Mouse (Mus musculus): Measurements from ENCODE around the gene Ap2a1. TPM values are rescaled to one million over a fixed set of nuclear protein-coding genes. Genes with fewer than 3 reads are reported as not detected.

Gene Ap2a1
- total RNA-seq, 1 experiment, result 82.5 TPM

DNA sequence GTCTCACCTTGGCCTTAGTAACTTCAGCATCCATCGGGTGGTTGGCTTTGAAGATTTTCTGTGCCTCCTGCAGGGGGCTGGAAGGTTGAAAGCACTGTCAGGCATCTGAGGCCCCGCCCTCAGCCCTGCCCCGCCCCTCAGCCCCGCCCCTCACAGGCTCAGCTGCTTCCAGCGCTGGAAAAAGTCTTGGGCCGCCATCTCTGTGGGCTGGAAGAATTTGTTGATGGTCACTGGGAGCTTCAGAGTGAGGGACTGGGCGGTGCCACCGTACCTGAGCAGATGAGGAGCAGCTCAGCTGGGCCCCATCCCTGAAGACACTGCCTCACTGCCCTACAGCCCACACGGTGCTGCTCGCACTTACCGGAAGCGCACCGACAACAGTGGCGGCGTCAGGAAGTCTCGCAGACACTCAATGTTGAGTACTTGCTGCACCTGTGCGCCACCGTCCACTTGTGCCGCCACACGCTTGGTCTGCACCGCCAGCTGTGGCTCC, 28.0 kb downstream of the Ap2a1 start:
- TF ChIP-seq CHD2 (IDR thresholded peaks at IDR 0.05; ENCODE audit: low read depth, low read length) (no peak), MAFK (IDR thresholded peaks at IDR 0.05; ENCODE audit: insufficient read depth, low read depth, low read length) (no peak), ZC3H11A (IDR thresholded peaks at IDR 0.05; ENCODE audit: borderline replicate concordance, low read depth, low read length) (no peak), ZNF384 (IDR thresholded peaks at IDR 0.05; ENCODE audit: low read depth, low read length) (no peak), HCFC1 (IDR thresholded peaks at IDR 0.05; ENCODE audit: borderline replicate concordance, insufficient read depth, low read length) (no peak)
- Histone ChIP-seq H3K4me1 (ENCODE audit: control insufficient read depth in 2 of 2, insufficient read depth in 2 of 2, low read length in 2 of 2, poor library complexity in 1 of 2) (peaks cover 0 to 10% of the 10 kb centered on the region in 2 experiments; a peak in 1 of 4 replicates), H3K9ac (ENCODE audit: insufficient read depth, low read depth, low read length, poor library complexity, severe bottlenecking) (peak overlapping the region; percentile 63; the same call in 1 of the 2 replicates), H3K4me3 (ENCODE audit: insufficient read depth in 1 of 2, low read depth in 1 of 2, low read length in 2 of 2, poor library complexity in 1 of 2, severe bottlenecking in 1 of 2) (peak overlapping the region; percentile 53 to 58), H3K9me3 (ENCODE audit: control insufficient read depth, insufficient read depth, low read depth, low read length) (no peaks in the 10 kb centered on the region), H3K36me3 (ENCODE audit: control insufficient read depth, insufficient read depth, low read length, poor library complexity, severe bottlenecking) (peaks cover 43% of the 10 kb centered on the region), H3K27ac (ENCODE audit: insufficient read depth, low read depth, low read length, poor library complexity, severe bottlenecking) (no peak overlapping the region)
- in situ Hi-C loops (cut with MboI; ENCODE audit: low sequenced_read_pairs in 2 of 2, unreplicated experiment in 2 of 2), result no loop called here
- peak; percentile 64 for DNase-seq (ENCODE audit: low read depth, low spot score)

DNA sequence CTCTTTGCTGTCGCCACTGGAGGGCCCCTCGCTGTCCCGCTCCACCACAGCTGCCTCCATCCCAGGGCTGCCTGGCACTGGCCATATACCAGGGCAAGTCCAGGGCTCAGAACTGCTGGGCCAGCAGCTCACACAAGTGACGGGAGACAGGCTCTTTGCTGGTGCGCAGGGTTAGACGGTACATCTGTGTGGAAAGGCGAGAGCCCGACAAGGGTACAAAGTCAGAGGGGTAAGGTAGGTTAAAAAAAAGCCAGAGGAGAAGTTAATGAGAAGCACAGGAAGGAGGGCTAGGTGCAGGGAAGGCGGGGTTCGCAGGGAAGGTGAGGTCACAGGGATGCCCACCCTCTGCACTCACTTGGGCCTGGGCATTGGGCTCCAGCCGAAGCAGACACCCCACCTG, 28.7 kb downstream of the Ap2a1 start:
- H3K4me1 ChIP-seq (ENCODE audit: control insufficient read depth in 2 of 2, insufficient read depth in 2 of 2, low read length in 2 of 2, poor library complexity in 1 of 2), result peaks cover 0 to 10% of the 10 kb centered on the region in 2 experiments; a peak in 1 of 4 replicates

GRCm38 (mm10) chr7:44898607-44899006, 30.7 kb downstream of the Ap2a1 start:
- Histone ChIP-seq H3K27ac (ENCODE audit: insufficient read depth, low read depth, low read length, poor library complexity, severe bottlenecking) (no peak overlapping the region), H3K9me3 (ENCODE audit: control insufficient read depth, insufficient read depth, low read depth, low read length) (no peaks in the 10 kb centered on the region), H3K9ac (ENCODE audit: insufficient read depth, low read depth, low read length, poor library complexity, severe bottlenecking) (peak overlapping the region; percentile 17; the same call in 1 of the 2 replicates), H3K36me3 (ENCODE audit: control insufficient read depth, insufficient read depth, low read length, poor library complexity, severe bottlenecking) (peaks cover 24% of the 10 kb centered on the region), H3K4me1 (ENCODE audit: control insufficient read depth in 2 of 2, insufficient read depth in 2 of 2, low read length in 2 of 2, poor library complexity in 1 of 2) (peaks cover 0 to 10% of the 10 kb centered on the region in 2 experiments; a peak in 1 of 4 replicates), H3K4me3 (ENCODE audit: insufficient read depth in 1 of 2, low read depth in 1 of 2, low read length in 2 of 2, poor library complexity in 1 of 2, severe bottlenecking in 1 of 2) (peak overlapping the region; percentile 18 to 25; a peak in 2 of 4 replicates)
- TF ChIP-seq MAFK (IDR thresholded peaks at IDR 0.05; ENCODE audit: insufficient read depth, low read depth, low read length) (no peak), ZC3H11A (IDR thresholded peaks at IDR 0.05; ENCODE audit: borderline replicate concordance, low read depth, low read length) (no peak), CHD2 (IDR thresholded peaks at IDR 0.05; ENCODE audit: low read depth, low read length) (no peak), HCFC1 (IDR thresholded peaks at IDR 0.05; ENCODE audit: borderline replicate concordance, insufficient read depth, low read length) (no peak), ZNF384 (IDR thresholded peaks at IDR 0.05; ENCODE audit: low read depth, low read length) (no peak)
- peak; percentile 40 for DNase-seq (ENCODE audit: low read depth, low spot score)
- in situ Hi-C loops (cut with MboI; ENCODE audit: low sequenced_read_pairs in 2 of 2, unreplicated experiment in 2 of 2), result no loop called here

More for the DNA sequence above, 28.7 kb downstream of the Ap2a1 start:
- H3K36me3 ChIP-seq (ENCODE audit: control insufficient read depth, insufficient read depth, low read length, poor library complexity, severe bottlenecking), result peaks cover 37% of the 10 kb centered on the region
- in situ Hi-C loops (cut with MboI; ENCODE audit: low sequenced_read_pairs in 2 of 2, unreplicated experiment in 2 of 2), result no loop called here
- H3K9ac ChIP-seq (ENCODE audit: insufficient read depth, low read depth, low read length, poor library complexity, severe bottlenecking), result no peak overlapping the region
- no peaks in the 10 kb centered on the region for H3K9me3 ChIP-seq (ENCODE audit: control insufficient read depth, insufficient read depth, low read depth, low read length)
- no peak for DNase-seq (ENCODE audit: low read depth, low spot score)
- no peak for TF ChIP-seq MAFK (IDR thresholded peaks at IDR 0.05; ENCODE audit: insufficient read depth, low read depth, low read length)
- no peak for TF ChIP-seq ZNF384 (IDR thresholded peaks at IDR 0.05; ENCODE audit: low read depth, low read length)
- no peak for TF ChIP-seq ZC3H11A (IDR thresholded peaks at IDR 0.05; ENCODE audit: borderline replicate concordance, low read depth, low read length)
- no peak for TF ChIP-seq HCFC1 (IDR thresholded peaks at IDR 0.05; ENCODE audit: borderline replicate concordance, insufficient read depth, low read length)
- no peak for TF ChIP-seq CHD2 (IDR thresholded peaks at IDR 0.05; ENCODE audit: low read depth, low read length)
- no peak overlapping the region for H3K4me3 ChIP-seq (ENCODE audit: insufficient read depth in 1 of 2, low read depth in 1 of 2, low read length in 2 of 2, poor library complexity in 1 of 2, severe bottlenecking in 1 of 2)
- H3K27ac ChIP-seq (ENCODE audit: insufficient read depth, low read depth, low read length, poor library complexity, severe bottlenecking), result no peak overlapping the region

DNA sequence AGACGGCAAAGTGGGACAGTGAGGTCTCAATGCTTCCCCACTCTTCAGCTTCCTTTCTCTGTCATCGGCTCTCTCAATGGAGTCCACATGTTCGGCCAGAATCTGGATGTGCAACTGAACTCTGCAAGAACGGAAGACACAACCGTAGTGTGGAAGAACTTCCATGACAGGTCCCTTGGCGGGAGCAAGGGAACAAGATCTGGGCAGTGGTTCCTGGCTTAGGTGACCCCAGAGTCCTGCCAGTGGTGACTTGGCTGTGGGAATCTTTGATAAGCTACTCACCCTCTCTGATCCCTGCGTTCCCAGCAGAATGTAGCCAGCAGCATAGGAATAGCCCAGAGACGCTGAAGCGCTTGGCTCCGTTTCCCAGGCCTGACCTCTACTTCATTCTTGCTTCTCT, 32.8 kb downstream of the Ap2a1 start:
- no peak for DNase-seq (ENCODE audit: low read depth, low spot score)
- in situ Hi-C loops (cut with MboI; ENCODE audit: low sequenced_read_pairs in 2 of 2, unreplicated experiment in 2 of 2), result no loop called here
- TF ChIP-seq ZNF384 (IDR thresholded peaks at IDR 0.05; ENCODE audit: low read depth, low read length), result no peak
- peaks cover 17% of the 10 kb centered on the region for H3K36me3 ChIP-seq (ENCODE audit: control insufficient read depth, insufficient read depth, low read length, poor library complexity, severe bottlenecking)
- H3K9me3 ChIP-seq (ENCODE audit: control insufficient read depth, insufficient read depth, low read depth, low read length), result no peaks in the 10 kb centered on the region
- peak overlapping the region; percentile 69 to 70 for H3K4me3 ChIP-seq (ENCODE audit: insufficient read depth in 1 of 2, low read depth in 1 of 2, low read length in 2 of 2, poor library complexity in 1 of 2, severe bottlenecking in 1 of 2)
- H3K27ac ChIP-seq (ENCODE audit: insufficient read depth, low read depth, low read length, poor library complexity, severe bottlenecking), result peak overlapping the region; percentile 16
- H3K4me1 ChIP-seq (ENCODE audit: control insufficient read depth in 2 of 2, insufficient read depth in 2 of 2, low read length in 2 of 2, poor library complexity in 1 of 2), result peaks cover 0 to 10% of the 10 kb centered on the region in 2 experiments; a peak in 1 of 4 replicates
- H3K9ac ChIP-seq (ENCODE audit: insufficient read depth, low read depth, low read length, poor library complexity, severe bottlenecking), result peak overlapping the region; percentile 78

Measured in ES-E14 (cell line).